Mouse (Mus musculus): Measurements from ENCODE around the gene Gramd2. TPM values are rescaled to one million over a fixed set of nuclear protein-coding genes. Genes with fewer than 3 reads are reported as not detected.

Gramd2 gene
- total and polyA plus RNA-seq, 2 experiments, result 0.06 TPM; not detected in 1

DNA sequence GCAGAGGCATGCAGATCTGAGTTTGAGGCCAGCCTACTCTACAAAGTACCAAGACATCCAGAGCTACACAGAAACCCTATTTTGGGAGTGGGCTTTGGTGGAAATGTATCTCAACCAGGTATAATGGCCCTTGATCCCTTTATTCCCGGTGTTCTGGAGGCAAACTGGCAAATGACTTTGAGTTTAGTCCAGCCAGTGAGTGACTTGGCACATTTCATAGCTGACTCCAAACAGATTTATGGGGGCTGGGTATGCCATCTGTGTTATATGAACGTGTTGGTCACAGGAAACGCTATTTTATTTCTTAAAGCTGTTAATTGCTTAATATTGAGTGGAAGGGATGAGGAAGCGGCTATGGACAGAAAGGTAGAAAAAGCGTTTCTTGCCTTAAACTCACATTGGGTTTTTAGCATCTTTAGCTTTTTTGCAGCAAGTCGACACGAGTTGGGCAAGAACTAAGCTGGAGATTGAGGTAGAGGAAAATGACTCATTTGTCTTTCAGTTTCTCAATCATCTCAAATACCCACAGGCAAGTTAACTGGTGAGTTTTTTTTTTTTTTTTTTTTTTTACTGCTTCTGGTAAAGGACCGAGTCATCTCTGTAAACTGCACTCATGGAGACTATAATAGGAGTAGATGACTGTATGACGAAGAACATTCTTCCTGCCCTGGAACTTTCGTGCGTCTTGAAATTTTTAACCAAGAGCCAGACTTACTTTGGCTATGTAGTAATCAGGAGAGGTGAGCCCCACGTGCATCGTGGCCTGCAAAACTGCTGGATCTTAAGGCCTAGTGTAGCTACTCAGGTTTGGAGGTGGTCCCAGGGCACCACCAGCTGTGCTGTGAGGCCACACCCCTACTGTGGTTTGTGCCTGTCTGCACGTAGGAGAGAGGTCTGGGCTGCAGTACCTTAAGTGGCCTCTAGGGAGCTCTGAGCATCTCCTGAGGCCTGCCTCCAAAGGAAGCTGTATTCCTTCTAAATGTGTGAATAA is 20.6 kb upstream of the Gramd2 start:
- H3K4me1 ChIP-seq (ENCODE audit: control insufficient read depth, insufficient read depth, low read length), result 0 out of 2 replicates have a peak, but pooled peaks cover 2% of the 10 kb centered on the region
- no peak overlapping the region for H3K4me3 ChIP-seq (ENCODE audit: insufficient read depth, low read depth, low read length)
- no peaks in the 10 kb centered on the region for H3K36me3 ChIP-seq (ENCODE audit: control insufficient read depth, insufficient read depth, low read length)
- peak; percentile 39 for DNase-seq (ENCODE audit: extremely low read depth, low read depth, low spot score)
- H3K9ac ChIP-seq (ENCODE audit: low read depth, low read length), result no peak overlapping the region
- WGBS, result 36% methylated on average over 14 of the region's 14 CpGs
- no peak for TF ChIP-seq POLR2A (IDR thresholded peaks at IDR 0.05; ENCODE audit: extremely low read depth, insufficient read depth, low read length)
- TF ChIP-seq CTCF (IDR thresholded peaks at IDR 0.05; ENCODE audit: low read depth, low read length), result peak; percentile 81
- H3K27ac ChIP-seq (replicated peaks; ENCODE audit: insufficient read depth, low read depth, low read length), result no peak overlapping the region
- H3K27me3 ChIP-seq (ENCODE audit: control insufficient read depth, insufficient read depth, low read length), result peaks cover 5% of the 10 kb centered on the region; the same call in 1 of the 2 replicates
- H3K79me2 ChIP-seq (ENCODE audit: control insufficient read depth, insufficient read depth, low read length), result no peaks in the 10 kb centered on the region

- Histone ChIP-seq H3K9ac (ENCODE audit: low read depth, low read length) (no peak overlapping the region), H3K79me2 (ENCODE audit: control insufficient read depth, insufficient read depth, low read length) (no peaks in the 10 kb centered on the region), H3K4me3 (ENCODE audit: insufficient read depth, low read depth, low read length) (no peak overlapping the region), H3K27ac (replicated peaks; ENCODE audit: insufficient read depth, low read depth, low read length) (no peak overlapping the region; the same call in 1 of the 2 replicates), H3K27me3 (ENCODE audit: control insufficient read depth, insufficient read depth, low read length) (peaks cover 10% of the 10 kb centered on the region; the same call in 1 of the 2 replicates), H3K4me1 (ENCODE audit: control insufficient read depth, insufficient read depth, low read length) (peaks cover 2% of the 10 kb centered on the region; the same call in 1 of the 2 replicates), H3K36me3 (ENCODE audit: control insufficient read depth, insufficient read depth, low read length) (no peaks in the 10 kb centered on the region)
- 68% methylated on average over 10 of the region's 10 CpGs for WGBS
- TF ChIP-seq POLR2A (IDR thresholded peaks at IDR 0.05; ENCODE audit: extremely low read depth, insufficient read depth, low read length) (no peak), CTCF (IDR thresholded peaks at IDR 0.05; ENCODE audit: low read depth, low read length) (no peak)
- DNase-seq (ENCODE audit: extremely low read depth, low read depth, low spot score), result no peak
Measured at GRCm38 (mm10) chr9:59660421-59660820, 19.5 kb upstream of the Gramd2 start.

DNA sequence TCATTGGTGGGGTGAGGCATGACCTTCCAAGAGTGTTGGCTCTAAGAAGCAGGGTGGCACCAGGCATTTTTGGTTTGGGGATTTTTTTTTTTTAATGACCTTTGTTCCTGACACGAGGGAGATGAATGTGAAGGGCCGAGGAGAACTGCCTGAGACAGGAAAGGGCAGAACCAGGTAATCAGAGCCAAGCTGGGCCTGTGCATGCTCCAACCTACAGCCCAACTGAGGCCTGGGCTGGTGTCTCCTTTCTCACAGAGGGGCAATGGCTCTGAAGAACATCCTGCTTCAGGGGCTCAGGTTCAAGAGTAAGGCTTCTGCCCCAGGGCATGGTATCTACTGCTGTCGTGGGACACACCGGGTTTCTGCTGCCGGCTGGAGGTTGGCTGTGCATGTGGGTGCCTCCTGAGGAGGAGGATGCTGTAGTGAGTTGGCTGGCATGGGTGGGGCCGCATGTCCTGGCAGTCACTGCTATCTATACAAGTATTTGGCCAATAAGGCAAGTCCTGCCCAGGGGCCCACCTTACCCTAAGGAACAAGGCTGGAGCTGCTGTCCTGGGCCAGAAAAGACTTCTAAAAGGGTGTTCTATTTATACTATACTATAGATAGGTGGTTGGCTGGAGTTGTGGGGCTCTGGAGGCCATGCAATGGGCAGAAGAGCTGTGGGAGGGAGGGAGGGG is 18.5 kb upstream of the Gramd2 start:
- Histone ChIP-seq H3K36me3 (ENCODE audit: control insufficient read depth, insufficient read depth, low read length) (no peaks in the 10 kb centered on the region), H3K27me3 (ENCODE audit: control insufficient read depth, insufficient read depth, low read length) (peaks cover 10% of the 10 kb centered on the region; the same call in 1 of the 2 replicates), H3K9ac (ENCODE audit: low read depth, low read length) (no peak overlapping the region), H3K4me3 (ENCODE audit: insufficient read depth, low read depth, low read length) (no peak overlapping the region), H3K79me2 (ENCODE audit: control insufficient read depth, insufficient read depth, low read length) (no peaks in the 10 kb centered on the region), H3K27ac (replicated peaks; ENCODE audit: insufficient read depth, low read depth, low read length) (no peak overlapping the region), H3K4me1 (ENCODE audit: control insufficient read depth, insufficient read depth, low read length) (peaks cover 2% of the 10 kb centered on the region; the same call in 1 of the 2 replicates)
- DNase-seq (ENCODE audit: extremely low read depth, low read depth, low spot score), result no peak
- no peak for TF ChIP-seq POLR2A (IDR thresholded peaks at IDR 0.05; ENCODE audit: extremely low read depth, insufficient read depth, low read length)
- no peak for TF ChIP-seq CTCF (IDR thresholded peaks at IDR 0.05; ENCODE audit: low read depth, low read length)
- WGBS, result 68% methylated on average over 6 of the region's 6 CpGs

GRCm38 (mm10) chr9:59663226-59663625 is 16.7 kb upstream of the Gramd2 start:
- Histone ChIP-seq H3K36me3 (ENCODE audit: control insufficient read depth, insufficient read depth, low read length) (no peaks in the 10 kb centered on the region), H3K4me3 (ENCODE audit: insufficient read depth, low read depth, low read length) (no peak overlapping the region), H3K27me3 (ENCODE audit: control insufficient read depth, insufficient read depth, low read length) (peaks cover 10% of the 10 kb centered on the region; the same call in 1 of the 2 replicates), H3K4me1 (ENCODE audit: control insufficient read depth, insufficient read depth, low read length) (no peaks in the 10 kb centered on the region; the same call in 1 of the 2 replicates), H3K27ac (replicated peaks; ENCODE audit: insufficient read depth, low read depth, low read length) (no peak overlapping the region), H3K79me2 (ENCODE audit: control insufficient read depth, insufficient read depth, low read length) (no peaks in the 10 kb centered on the region), H3K9ac (ENCODE audit: low read depth, low read length) (no peak overlapping the region)
- 87% methylated on average over 7 of the region's 7 CpGs for WGBS
- no peak for TF ChIP-seq POLR2A (IDR thresholded peaks at IDR 0.05; ENCODE audit: extremely low read depth, insufficient read depth, low read length)
- TF ChIP-seq CTCF (IDR thresholded peaks at IDR 0.05; ENCODE audit: low read depth, low read length), result no peak
- no peak for DNase-seq (ENCODE audit: extremely low read depth, low read depth, low spot score)

- no peaks in the 10 kb centered on the region for H3K36me3 ChIP-seq (ENCODE audit: control insufficient read depth, insufficient read depth, low read length)
- no peak overlapping the region for H3K9ac ChIP-seq (ENCODE audit: low read depth, low read length)
- no peaks in the 10 kb centered on the region for H3K79me2 ChIP-seq (ENCODE audit: control insufficient read depth, insufficient read depth, low read length)
- no peak for DNase-seq (ENCODE audit: extremely low read depth, low read depth, low spot score)
- H3K4me1 ChIP-seq (ENCODE audit: control insufficient read depth, insufficient read depth, low read length), result no peaks in the 10 kb centered on the region; the same call in 1 of the 2 replicates
- 77% methylated on average over 3 of the region's 3 CpGs for WGBS
- H3K27me3 ChIP-seq (ENCODE audit: control insufficient read depth, insufficient read depth, low read length), result peaks cover 10% of the 10 kb centered on the region; the same call in 1 of the 2 replicates
- H3K27ac ChIP-seq (replicated peaks; ENCODE audit: insufficient read depth, low read depth, low read length), result no peak overlapping the region
- TF ChIP-seq CTCF (IDR thresholded peaks at IDR 0.05; ENCODE audit: low read depth, low read length), result no peak
- TF ChIP-seq POLR2A (IDR thresholded peaks at IDR 0.05; ENCODE audit: extremely low read depth, insufficient read depth, low read length), result no peak
- no peak overlapping the region for H3K4me3 ChIP-seq (ENCODE audit: insufficient read depth, low read depth, low read length)
Measured at GRCm38 (mm10) chr9:59663957-59664356, 16.0 kb upstream of the Gramd2 start.

All from liver, adult 2 months (tissue).